Mouse (Mus musculus): ENCODE measurements at regions not wholly inside any gene's neighbourhood (a gene's known extent, or its start where the extent isn't known, plus 50 kb on each side); places are given as distances from the start of the nearest gene placed in this dataset.

DNA sequence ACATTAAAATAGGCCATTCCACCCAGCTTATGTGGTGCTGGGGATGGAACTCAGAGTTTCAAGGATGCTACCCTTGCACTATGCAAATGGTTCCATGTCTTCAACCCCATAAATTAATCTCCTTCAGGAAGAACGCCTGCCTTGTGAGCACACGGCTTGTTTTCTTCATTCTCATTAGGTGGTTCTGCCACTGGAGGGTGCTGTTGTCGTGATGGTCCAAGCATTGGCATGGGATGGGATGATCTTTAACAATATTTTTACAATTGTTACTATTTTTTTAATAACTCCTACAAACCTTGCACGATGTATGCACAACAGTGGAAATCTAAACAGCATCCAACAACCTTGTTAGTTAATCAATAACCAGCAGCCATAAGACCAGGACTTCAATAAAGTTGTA is 185.0 kb downstream of the S1pr1 start:
- H3K4me1 ChIP-seq (ENCODE audit: control insufficient read depth, insufficient read depth, low read length): no peaks in the 10 kb centered on the region
- no peaks in the 10 kb centered on the region for H3K27me3 ChIP-seq (replicated peaks; ENCODE audit: control insufficient read depth, insufficient read depth, low read length)
- H3K9me3 ChIP-seq (ENCODE audit: control insufficient read depth, low read length): no peaks in the 10 kb centered on the region
- DNase-seq (ENCODE audit: low spot score) (no peak), ATAC-seq (ENCODE audit: low read depth) (no peak)
- no peak overlapping the region for H3K4me2 ChIP-seq (ENCODE audit: low read depth, low read length)
- 55% methylated on average over 4 of the region's 4 CpGs for WGBS
- H3K27ac ChIP-seq (replicated peaks; ENCODE audit: low read depth, low read length): no peak overlapping the region
- H3K4me3 ChIP-seq (ENCODE audit: low read depth, low read length): no peak overlapping the region
- no peaks in the 10 kb centered on the region for H3K36me3 ChIP-seq (ENCODE audit: control insufficient read depth, insufficient read depth, low read length)
- H3K9ac ChIP-seq (ENCODE audit: low read depth, low read length): no peak overlapping the region

DNA sequence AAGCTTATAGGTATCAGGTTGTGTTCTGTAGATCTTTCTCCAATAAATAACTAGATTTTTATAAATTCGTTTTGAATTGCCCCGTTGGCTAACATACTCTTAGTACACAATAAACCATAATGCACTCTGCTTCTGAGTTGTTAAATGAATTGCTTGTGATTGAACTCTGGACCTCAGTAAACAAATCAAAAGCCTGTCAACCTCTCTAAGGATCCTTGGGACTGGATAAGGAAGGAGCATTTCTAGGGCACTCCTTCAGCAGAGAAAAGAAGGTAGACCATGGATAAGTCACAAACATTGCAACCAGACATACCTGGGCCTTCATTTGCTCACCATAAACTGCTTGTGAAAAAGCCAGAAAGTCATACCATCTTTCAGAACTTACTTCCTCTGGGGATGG is 191.4 kb downstream of the S1pr1 start:
- H3K4me1 ChIP-seq (ENCODE audit: control insufficient read depth, insufficient read depth, low read length): no peaks in the 10 kb centered on the region
- no peaks in the 10 kb centered on the region for H3K36me3 ChIP-seq (ENCODE audit: control insufficient read depth, insufficient read depth, low read length)
- no peaks in the 10 kb centered on the region for H3K27me3 ChIP-seq (replicated peaks; ENCODE audit: control insufficient read depth, insufficient read depth, low read length)
- H3K9me3 ChIP-seq (ENCODE audit: control insufficient read depth, low read length): no peaks in the 10 kb centered on the region
- no peak overlapping the region for H3K9ac ChIP-seq (ENCODE audit: low read depth, low read length)
- no peak overlapping the region for H3K4me3 ChIP-seq (ENCODE audit: low read depth, low read length)
- no peak for ATAC-seq (ENCODE audit: low read depth)
- no peak for DNase-seq (ENCODE audit: low spot score)
- 85% methylated on average over 2 of the region's 2 CpGs for WGBS
- H3K4me2 ChIP-seq (ENCODE audit: low read depth, low read length): no peak overlapping the region
- H3K27ac ChIP-seq (replicated peaks; ENCODE audit: low read depth, low read length): no peak overlapping the region

DNA sequence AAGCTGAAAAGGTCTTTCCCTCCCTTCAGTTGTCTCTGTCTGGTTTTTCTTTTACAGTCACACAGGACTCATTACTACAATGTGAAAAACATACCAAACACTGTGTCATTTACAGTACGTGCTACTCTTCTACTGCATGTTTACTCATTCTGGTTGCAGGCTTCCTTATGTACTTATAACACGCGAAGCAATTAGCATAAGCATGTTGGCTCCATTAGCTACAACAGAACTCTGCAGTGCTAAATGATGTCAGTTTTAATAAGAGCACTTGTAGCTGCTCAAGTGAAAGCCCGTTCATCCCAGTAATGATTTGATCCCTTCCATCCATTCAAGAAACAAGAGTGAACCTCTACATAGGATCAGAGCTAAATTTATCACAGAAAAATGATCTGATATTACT is 199.2 kb downstream of the S1pr1 start:
- H3K36me3 ChIP-seq (ENCODE audit: control insufficient read depth, insufficient read depth, low read length): no peaks in the 10 kb centered on the region
- no peak overlapping the region for H3K4me3 ChIP-seq (ENCODE audit: low read depth, low read length)
- H3K27ac ChIP-seq (replicated peaks; ENCODE audit: low read depth, low read length): no peak overlapping the region
- H3K9me3 ChIP-seq (ENCODE audit: control insufficient read depth, low read length): no peaks in the 10 kb centered on the region
- DNase-seq (ENCODE audit: low spot score) (no peak), ATAC-seq (ENCODE audit: low read depth) (no peak)
- H3K4me1 ChIP-seq (ENCODE audit: control insufficient read depth, insufficient read depth, low read length): no peaks in the 10 kb centered on the region
- no peak overlapping the region for H3K4me2 ChIP-seq (ENCODE audit: low read depth, low read length)
- 86% methylated on average over 4 of the region's 4 CpGs for WGBS
- no peaks in the 10 kb centered on the region for H3K27me3 ChIP-seq (replicated peaks; ENCODE audit: control insufficient read depth, insufficient read depth, low read length)
- H3K9ac ChIP-seq (ENCODE audit: low read depth, low read length): no peak overlapping the region

DNA sequence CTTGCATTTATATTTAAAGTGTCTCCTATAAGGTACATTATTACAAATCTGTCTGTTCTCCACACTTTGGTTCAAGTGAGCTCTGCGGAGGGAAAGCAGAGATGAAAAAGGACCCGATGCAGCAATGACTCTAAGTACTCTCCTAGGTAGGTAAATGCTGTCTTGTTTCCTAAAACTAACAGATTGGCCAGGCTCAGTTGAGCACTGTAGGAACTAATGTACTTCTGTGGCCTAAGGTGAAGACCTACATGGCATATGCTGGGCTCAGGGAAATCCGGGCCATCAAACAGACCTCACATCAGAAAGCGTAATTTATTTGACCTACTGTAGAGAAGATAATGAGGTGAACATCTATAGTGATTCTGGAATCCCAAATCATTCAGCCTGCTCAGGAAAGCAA is 205.2 kb downstream of the S1pr1 start:
- WGBS: 88% methylated on average over 4 of the region's 4 CpGs
- Histone ChIP-seq H3K36me3 (ENCODE audit: control insufficient read depth, insufficient read depth, low read length) (no peaks in the 10 kb centered on the region), H3K27me3 (replicated peaks; ENCODE audit: control insufficient read depth, insufficient read depth, low read length) (no peaks in the 10 kb centered on the region), H3K4me1 (ENCODE audit: control insufficient read depth, insufficient read depth, low read length) (no peaks in the 10 kb centered on the region), H3K4me2 (ENCODE audit: low read depth, low read length) (no peak overlapping the region), H3K9ac (ENCODE audit: low read depth, low read length) (no peak overlapping the region), H3K27ac (replicated peaks; ENCODE audit: low read depth, low read length) (no peak overlapping the region), H3K9me3 (ENCODE audit: control insufficient read depth, low read length) (no peaks in the 10 kb centered on the region), H3K4me3 (ENCODE audit: low read depth, low read length) (no peak overlapping the region)
- DNase-seq (ENCODE audit: low spot score) (no peak), ATAC-seq (ENCODE audit: low read depth) (no peak)

DNA sequence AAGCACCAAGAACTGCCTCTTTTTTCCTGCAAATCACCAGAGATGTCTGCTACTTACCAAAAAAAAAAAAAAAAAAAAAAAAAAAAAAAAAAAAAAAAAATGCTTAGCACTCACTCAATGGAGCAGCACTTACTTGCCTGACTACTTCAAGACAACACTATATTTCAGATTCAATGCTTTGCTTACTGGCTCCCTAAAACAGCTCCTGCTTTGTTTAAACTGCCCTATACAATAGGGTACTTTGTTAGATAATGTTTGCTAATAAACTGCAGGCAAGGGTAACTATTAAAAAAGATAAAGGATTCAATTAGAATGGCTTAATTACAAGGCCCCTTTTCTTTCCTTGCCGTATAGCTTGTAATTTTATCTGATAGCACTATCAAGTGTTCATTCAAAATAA is 217.5 kb downstream of the S1pr1 start:
- Histone ChIP-seq H3K9ac (ENCODE audit: low read depth, low read length) (no peak overlapping the region), H3K4me3 (ENCODE audit: low read depth, low read length) (no peak overlapping the region), H3K27me3 (replicated peaks; ENCODE audit: control insufficient read depth, insufficient read depth, low read length) (no peaks in the 10 kb centered on the region), H3K9me3 (ENCODE audit: control insufficient read depth, low read length) (no peaks in the 10 kb centered on the region), H3K4me1 (ENCODE audit: control insufficient read depth, insufficient read depth, low read length) (no peaks in the 10 kb centered on the region), H3K4me2 (ENCODE audit: low read depth, low read length) (no peak overlapping the region), H3K27ac (replicated peaks; ENCODE audit: low read depth, low read length) (no peak overlapping the region), H3K36me3 (ENCODE audit: control insufficient read depth, insufficient read depth, low read length) (no peaks in the 10 kb centered on the region)
- DNase-seq (ENCODE audit: low spot score) (no peak), ATAC-seq (ENCODE audit: low read depth) (no peak)
- WGBS: 50% methylated on average over 1 of the region's 1 CpGs

DNA sequence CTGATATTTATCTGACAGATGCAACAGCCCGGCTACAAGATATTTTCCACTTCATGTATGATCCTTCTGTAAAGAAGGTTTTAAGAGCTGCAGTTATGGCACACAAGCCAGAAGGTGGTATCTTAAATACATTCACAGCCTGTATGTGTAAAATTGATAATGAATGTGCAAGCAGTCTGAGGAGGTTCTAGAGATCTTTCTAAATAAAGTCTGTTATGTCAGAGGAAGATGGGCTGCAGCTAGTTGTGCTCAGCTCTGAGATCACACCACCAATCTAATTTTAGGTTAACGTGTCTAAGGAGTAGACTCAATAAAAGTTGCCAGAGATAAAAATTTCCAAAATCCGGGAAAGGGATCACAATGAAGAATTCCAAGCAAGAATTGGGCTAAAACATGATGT is 218.8 kb downstream of the S1pr1 start:
- Histone ChIP-seq H3K4me1 (ENCODE audit: control insufficient read depth, insufficient read depth, low read length) (no peaks in the 10 kb centered on the region), H3K27me3 (replicated peaks; ENCODE audit: control insufficient read depth, insufficient read depth, low read length) (no peaks in the 10 kb centered on the region), H3K27ac (replicated peaks; ENCODE audit: low read depth, low read length) (no peak overlapping the region), H3K9ac (ENCODE audit: low read depth, low read length) (no peak overlapping the region), H3K9me3 (ENCODE audit: control insufficient read depth, low read length) (no peaks in the 10 kb centered on the region), H3K4me3 (ENCODE audit: low read depth, low read length) (no peak overlapping the region), H3K4me2 (ENCODE audit: low read depth, low read length) (no peak overlapping the region), H3K36me3 (ENCODE audit: control insufficient read depth, insufficient read depth, low read length) (no peaks in the 10 kb centered on the region)
- ATAC-seq (ENCODE audit: low read depth) (no peak), DNase-seq (ENCODE audit: low spot score) (no peak)
- 85% methylated on average over 3 of the region's 3 CpGs for WGBS

DNA sequence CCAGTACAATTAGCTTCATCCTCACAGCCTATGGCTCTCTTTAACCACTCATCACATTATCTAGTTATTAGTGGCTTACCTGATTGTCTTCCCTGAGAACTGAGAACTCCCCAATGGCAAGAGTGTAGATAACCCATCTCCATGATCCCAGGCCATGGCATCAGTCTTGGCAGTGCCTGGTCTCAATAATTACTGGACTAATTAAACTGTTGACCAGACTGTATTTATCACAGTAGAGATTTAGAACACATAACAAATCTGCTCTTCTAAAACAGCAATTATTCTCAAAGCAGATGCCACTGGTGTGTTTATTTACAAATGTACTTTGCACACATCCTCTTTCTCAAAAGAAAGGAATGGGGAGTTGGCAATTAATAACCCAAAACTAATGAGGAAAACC is 219.2 kb downstream of the S1pr1 start:
- Histone ChIP-seq H3K4me2 (ENCODE audit: low read depth, low read length) (no peak overlapping the region), H3K9ac (ENCODE audit: low read depth, low read length) (no peak overlapping the region), H3K9me3 (ENCODE audit: control insufficient read depth, low read length) (no peaks in the 10 kb centered on the region), H3K4me3 (ENCODE audit: low read depth, low read length) (no peak overlapping the region), H3K4me1 (ENCODE audit: control insufficient read depth, insufficient read depth, low read length) (no peaks in the 10 kb centered on the region), H3K36me3 (ENCODE audit: control insufficient read depth, insufficient read depth, low read length) (no peaks in the 10 kb centered on the region), H3K27ac (replicated peaks; ENCODE audit: low read depth, low read length) (no peak overlapping the region), H3K27me3 (replicated peaks; ENCODE audit: control insufficient read depth, insufficient read depth, low read length) (no peaks in the 10 kb centered on the region)
- no peak for ATAC-seq (ENCODE audit: low read depth)
- DNase-seq (ENCODE audit: low spot score): no peak

DNA sequence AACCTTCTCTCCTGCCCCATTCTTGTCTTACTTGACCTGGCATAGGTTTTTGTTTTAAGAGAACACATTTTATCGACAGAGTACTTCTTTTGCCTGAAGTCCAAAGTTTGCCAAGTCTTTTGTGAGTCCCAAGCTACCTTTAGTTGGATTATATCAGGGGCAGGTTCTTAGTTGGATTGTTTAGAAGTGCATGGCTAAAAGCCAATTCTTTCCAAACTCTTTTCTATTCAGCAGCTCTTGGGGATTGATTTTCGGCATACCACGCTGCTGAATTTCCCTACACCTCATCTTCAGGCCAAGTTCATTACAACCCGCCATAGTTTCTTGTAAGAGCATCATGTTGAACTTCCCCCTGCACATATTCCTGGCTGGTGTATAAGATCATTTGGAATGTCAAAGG is 245.9 kb downstream of the S1pr1 start:
- Histone ChIP-seq H3K4me2 (ENCODE audit: low read depth, low read length) (no peak overlapping the region), H3K9ac (ENCODE audit: low read depth, low read length) (no peak overlapping the region), H3K36me3 (ENCODE audit: control insufficient read depth, insufficient read depth, low read length) (no peaks in the 10 kb centered on the region), H3K27ac (replicated peaks; ENCODE audit: low read depth, low read length) (no peak overlapping the region), H3K4me1 (ENCODE audit: control insufficient read depth, insufficient read depth, low read length) (no peaks in the 10 kb centered on the region), H3K9me3 (ENCODE audit: control insufficient read depth, low read length) (no peaks in the 10 kb centered on the region), H3K4me3 (ENCODE audit: low read depth, low read length) (no peak overlapping the region), H3K27me3 (replicated peaks; ENCODE audit: control insufficient read depth, insufficient read depth, low read length) (no peaks in the 10 kb centered on the region)
- 65% methylated on average over 4 of the region's 4 CpGs for WGBS
- DNase-seq (ENCODE audit: low spot score) (peak; percentile 4), ATAC-seq (ENCODE audit: low read depth) (no peak)

DNA sequence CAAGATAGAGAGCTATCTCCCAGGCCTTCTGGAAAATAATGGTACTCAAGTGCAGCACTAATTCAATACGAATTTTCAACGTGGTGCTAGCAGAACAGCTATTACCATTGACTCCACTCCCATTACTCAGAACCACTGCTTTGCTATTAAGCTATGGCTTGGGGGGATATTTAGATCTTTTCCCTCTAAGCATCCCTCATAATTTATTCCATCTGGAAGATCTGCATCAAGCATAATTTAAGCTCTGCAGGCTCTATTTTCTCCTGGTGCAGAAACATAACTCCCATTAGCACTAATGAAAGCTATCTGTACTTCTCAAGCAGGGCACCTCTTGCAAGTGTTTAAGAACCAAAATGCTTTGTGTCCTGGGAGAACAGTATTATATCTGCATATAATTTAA is 247.0 kb downstream of the S1pr1 start:
- WGBS: 29% methylated on average over 2 of the region's 2 CpGs
- ATAC-seq (ENCODE audit: low read depth): no peak
- no peak overlapping the region for H3K9ac ChIP-seq (ENCODE audit: low read depth, low read length)
- DNase-seq (ENCODE audit: low spot score): peak; percentile 2
- no peak overlapping the region for H3K27ac ChIP-seq (replicated peaks; ENCODE audit: low read depth, low read length)
- no peak overlapping the region for H3K4me3 ChIP-seq (ENCODE audit: low read depth, low read length)
- no peak overlapping the region for H3K4me2 ChIP-seq (ENCODE audit: low read depth, low read length)
- no peaks in the 10 kb centered on the region for H3K36me3 ChIP-seq (ENCODE audit: control insufficient read depth, insufficient read depth, low read length)
- no peaks in the 10 kb centered on the region for H3K27me3 ChIP-seq (replicated peaks; ENCODE audit: control insufficient read depth, insufficient read depth, low read length)
- H3K4me1 ChIP-seq (ENCODE audit: control insufficient read depth, insufficient read depth, low read length): no peaks in the 10 kb centered on the region
- H3K9me3 ChIP-seq (ENCODE audit: control insufficient read depth, low read length): no peaks in the 10 kb centered on the region

Measured in embryonic facial prominence, embryonic 14.5 days (tissue).